Mouse (Mus musculus) thymus, adult 2 months (tissue): ENCODE measurements around the gene Abcd4. TPM values are rescaled to one million over a fixed set of nuclear protein-coding genes. Genes with fewer than 3 reads are reported as not detected.

Experiments
- DNase-seq: peaks from one replicate; pipeline ENCODE4 v3.0.0; 2021
- H3K27ac ChIP-seq: fragments of 200-500 bp; 2 replicates; pipeline ENCODE4 v1.5.1; 2012; ENCODE audit warnings: low read length, control low read depth; ENCODE audit not compliant: control insufficient read depth, insufficient read depth
- H3K27me3 ChIP-seq: fragments of 200-500 bp; 2 replicates; pipeline ENCODE4 v1.6.1; 2012; ENCODE audit warnings: mild to moderate bottlenecking, low read length, moderate library complexity, mixed read lengths; ENCODE audit not compliant: control insufficient read depth, insufficient read depth
- H3K36me3 ChIP-seq: fragments of 200-500 bp; 2 replicates; pipeline ENCODE4 v1.6.1; 2012; ENCODE audit warnings: mild to moderate bottlenecking, low read length, moderate library complexity; ENCODE audit not compliant: control insufficient read depth, insufficient read depth
- H3K4me1 ChIP-seq: fragments of 200-500 bp; replicated peaks from 2 replicates; pipeline ENCODE4 v1.6.1; 2012; ENCODE audit warnings: low read length; ENCODE audit not compliant: control insufficient read depth, insufficient read depth
- H3K4me3 ChIP-seq: fragments of 200-500 bp; 2 replicates; pipeline ENCODE4 v1.5.1; 2012; ENCODE audit warnings: mild to moderate bottlenecking, low read length, control low read depth, moderate library complexity; ENCODE audit not compliant: control insufficient read depth, insufficient read depth
- CTCF ChIP-seq: fragments of 200-500 bp; IDR thresholded peaks from 2 replicates; pipeline ENCODE4 v1.5.1; 2012; ENCODE audit warnings: mild to moderate bottlenecking, control low read depth, low read length, moderate library complexity, borderline replicate concordance; ENCODE audit not compliant: control insufficient read depth, poor library complexity, insufficient read depth; ENCODE audit errors: extremely low read depth
- POLR2A ChIP-seq: fragments of 200-500 bp; IDR thresholded peaks from 2 replicates; pipeline ENCODE4 v1.6.1; 2012; ENCODE audit warnings: mild to moderate bottlenecking, low read length, control low read depth, moderate library complexity; ENCODE audit not compliant: control insufficient read depth, poor library complexity, insufficient read depth; ENCODE audit errors: extremely low read depth
- WGBS: fragments of 180-500 bp; shearing (Covaris S2); methylation state at CpG from one replicate; pipeline ENCODE4 v1.1.7; 2018; 5-methylcytosine and 5-hydroxymethylcytosine counted together
- polyA plus RNA-seq: library from polyadenylated mRNA; depleted of rRNA; stranded (reverse); fragments of >200 nt; gene quantifications from 2 replicates; pipeline ENCODE4 v1.2.3, GENCODE M21; 2012; rRNA removed

The Abcd4 gene
- polyA plus RNA-seq = 35.6 and 39.0 TPM in 2 replicates

DNA sequence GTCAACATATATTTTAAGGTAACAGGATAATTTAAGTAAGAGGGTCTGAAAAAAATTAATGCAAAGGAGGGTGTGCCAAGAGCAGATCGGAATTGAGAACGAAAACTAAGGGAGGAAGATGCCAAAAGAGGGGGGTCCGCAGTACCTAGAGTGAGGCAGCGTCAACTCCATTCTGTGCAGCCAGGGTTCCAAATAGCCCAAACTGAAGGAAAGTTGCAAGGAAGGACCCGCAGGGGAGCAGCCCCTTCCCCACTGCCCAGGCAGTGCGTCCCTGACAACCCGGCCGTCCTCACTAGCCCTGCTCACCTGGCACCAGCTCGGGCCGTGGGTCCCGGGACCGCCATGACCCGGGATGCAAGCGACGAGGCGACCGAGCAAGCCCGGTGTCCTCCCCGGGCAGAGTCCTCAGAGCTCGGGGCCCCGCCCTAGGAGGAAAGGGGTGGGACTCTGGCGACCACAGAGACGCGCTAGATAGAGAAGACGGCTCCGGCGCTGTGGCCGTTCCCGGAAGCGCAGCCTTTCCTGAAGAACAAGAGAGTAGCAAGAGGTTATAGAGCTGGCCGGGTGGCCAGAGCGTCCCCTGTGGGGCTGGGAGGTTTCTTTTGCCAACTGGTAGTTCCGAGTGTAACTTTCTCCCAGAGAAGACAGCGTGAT, at the start of gene Abcd4:
Abcd4 (minus strand) TSS at position 437 of the 654 bp plus-strand sequence.
- peaks cover 4% of the 10 kb centered on the region for H3K4me1 ChIP-seq
- under 1% methylated on average over 34 of the region's 34 CpGs for WGBS
- no peak within 1 kb of the TSS for H3K27ac ChIP-seq
- peak; percentile 93 for TF ChIP-seq POLR2A
- peak; percentile 72 for TF ChIP-seq CTCF
- no peaks in the 10 kb centered on the region for H3K36me3 ChIP-seq
- DNase-seq = peak; percentile 96
- no peaks in the 10 kb centered on the region for H3K27me3 ChIP-seq
- peak within 1 kb of the TSS; percentile 80 for H3K4me3 ChIP-seq

DNA sequence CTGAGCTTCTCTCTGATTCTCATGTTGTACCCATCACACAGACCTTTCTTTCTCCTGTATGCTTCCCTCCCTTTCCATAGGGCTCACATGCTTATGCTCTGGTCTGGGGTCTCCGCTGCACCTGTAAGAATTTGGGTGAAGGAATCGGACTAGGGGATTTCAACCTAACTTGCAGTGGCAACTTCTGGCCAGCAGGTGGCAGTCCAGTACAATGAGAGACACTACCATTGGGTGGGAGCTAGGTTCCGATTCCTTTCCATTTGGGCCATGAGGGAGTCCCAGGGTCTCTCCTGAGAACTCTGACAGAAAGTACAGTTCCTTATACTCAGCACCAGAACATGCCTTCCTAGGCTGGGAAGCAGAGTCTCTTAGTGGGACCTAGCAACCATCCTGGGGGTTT, 36.7 kb upstream of the Abcd4 start:
- WGBS = 18% methylated on average over 3 of the region's 3 CpGs
- H3K36me3 ChIP-seq = no peaks in the 10 kb centered on the region
- no peaks in the 10 kb centered on the region for H3K4me1 ChIP-seq
- no peaks in the 10 kb centered on the region for H3K27me3 ChIP-seq
- no peak overlapping the region for H3K4me3 ChIP-seq
- TF ChIP-seq CTCF (peak; percentile 60; the same call in 1 of the 2 replicates), POLR2A (no peak)
- DNase-seq = peak; percentile 60
- H3K27ac ChIP-seq = no peak overlapping the region

- WGBS = 88% methylated on average over 13 of the region's 13 CpGs
- no peak for DNase-seq
- H3K27ac ChIP-seq = no peak overlapping the region
- no peaks in the 10 kb centered on the region for H3K36me3 ChIP-seq
- TF ChIP-seq CTCF = no peak
- no peak for TF ChIP-seq POLR2A
- no peaks in the 10 kb centered on the region for H3K27me3 ChIP-seq
- no peaks in the 10 kb centered on the region for H3K4me1 ChIP-seq
- H3K4me3 ChIP-seq = no peak overlapping the region
These were observed 33.0 kb upstream of the Abcd4 start for GRCm38 (mm10) chr12:84650234-84650633.

- WGBS = 11% methylated on average over 9 of the region's 9 CpGs
- H3K4me3 ChIP-seq = no peak within 1 kb of the TSS
These were observed 23.4 kb upstream of the Abcd4 start, which contains the start of gene Vrtn for GRCm38 (mm10) chr12:84640654-84641053. Gene Vrtn (plus strand): TSS chr12:84641019.

DNA sequence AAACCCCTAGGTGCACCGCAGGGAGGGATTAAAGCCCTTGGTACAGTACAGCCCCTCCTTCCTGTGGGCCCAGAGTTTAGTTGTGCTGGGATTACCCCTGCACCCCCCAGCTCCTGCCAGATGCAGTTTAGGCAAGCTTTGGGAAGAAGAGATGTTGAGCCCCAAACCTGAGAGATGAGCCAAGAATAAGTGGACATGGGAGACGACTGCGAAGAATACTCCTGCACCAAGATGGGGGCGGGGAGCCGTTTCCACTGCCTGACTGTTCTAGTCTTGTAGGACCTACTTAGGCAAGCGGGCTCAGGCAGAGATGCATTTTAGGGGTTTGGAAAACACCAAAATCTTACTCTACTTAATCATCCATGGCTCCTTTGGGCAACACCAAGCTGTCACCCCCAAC, 23.0 kb upstream of the Abcd4 start:
- TF ChIP-seq CTCF (no peak), POLR2A (no peak)
- H3K27ac ChIP-seq = no peak overlapping the region
- 40% methylated on average over 6 of the region's 6 CpGs for WGBS
- H3K4me3 ChIP-seq = no peak overlapping the region
- DNase-seq = no peak
- peaks cover 4% of the 10 kb centered on the region for H3K4me1 ChIP-seq
- no peaks in the 10 kb centered on the region for H3K36me3 ChIP-seq
- H3K27me3 ChIP-seq = no peaks in the 10 kb centered on the region; the same call in 1 of the 2 replicates

More at GRCm38 (mm10) chr12:84640654-84641053, 23.4 kb upstream of the Abcd4 start, which contains the start of gene Vrtn:
- peaks cover 4% of the 10 kb centered on the region for H3K4me1 ChIP-seq
- TF ChIP-seq CTCF = no peak
- no peak for TF ChIP-seq POLR2A
- no peaks in the 10 kb centered on the region for H3K36me3 ChIP-seq
- no peak for DNase-seq
- H3K27me3 ChIP-seq = no peaks in the 10 kb centered on the region; the same call in 1 of the 2 replicates
- H3K27ac ChIP-seq = no peak within 1 kb of the TSS

- TF ChIP-seq CTCF (no peak), POLR2A (no peak)
- Histone ChIP-seq H3K27me3 (no peaks in the 10 kb centered on the region; the same call in 1 of the 2 replicates), H3K4me1 (no peaks in the 10 kb centered on the region), H3K36me3 (no peaks in the 10 kb centered on the region), H3K4me3 (no peak overlapping the region), H3K27ac (no peak overlapping the region)
- no peak for DNase-seq
- 79% methylated on average over 3 of the region's 3 CpGs for WGBS
These were observed 14.7 kb upstream of the Abcd4 start for GRCm38 (mm10) chr12:84631867-84632266.

- no peak for TF ChIP-seq CTCF
- no peak for TF ChIP-seq POLR2A
- WGBS = 27% methylated on average over 9 of the region's 9 CpGs
- H3K36me3 ChIP-seq = no peaks in the 10 kb centered on the region
- DNase-seq = no peak
- H3K27me3 ChIP-seq = peaks cover 4% of the 10 kb centered on the region; the same call in 1 of the 2 replicates
- no peaks in the 10 kb centered on the region for H3K4me1 ChIP-seq
- no peak overlapping the region for H3K4me3 ChIP-seq
- H3K27ac ChIP-seq = no peak overlapping the region
These were observed 7.9 kb upstream of the Abcd4 start for GRCm38 (mm10) chr12:84625116-84625515.
